Mouse (Mus musculus): Measurements from ENCODE around the gene Jak1.

The Jak1 gene

DNA sequence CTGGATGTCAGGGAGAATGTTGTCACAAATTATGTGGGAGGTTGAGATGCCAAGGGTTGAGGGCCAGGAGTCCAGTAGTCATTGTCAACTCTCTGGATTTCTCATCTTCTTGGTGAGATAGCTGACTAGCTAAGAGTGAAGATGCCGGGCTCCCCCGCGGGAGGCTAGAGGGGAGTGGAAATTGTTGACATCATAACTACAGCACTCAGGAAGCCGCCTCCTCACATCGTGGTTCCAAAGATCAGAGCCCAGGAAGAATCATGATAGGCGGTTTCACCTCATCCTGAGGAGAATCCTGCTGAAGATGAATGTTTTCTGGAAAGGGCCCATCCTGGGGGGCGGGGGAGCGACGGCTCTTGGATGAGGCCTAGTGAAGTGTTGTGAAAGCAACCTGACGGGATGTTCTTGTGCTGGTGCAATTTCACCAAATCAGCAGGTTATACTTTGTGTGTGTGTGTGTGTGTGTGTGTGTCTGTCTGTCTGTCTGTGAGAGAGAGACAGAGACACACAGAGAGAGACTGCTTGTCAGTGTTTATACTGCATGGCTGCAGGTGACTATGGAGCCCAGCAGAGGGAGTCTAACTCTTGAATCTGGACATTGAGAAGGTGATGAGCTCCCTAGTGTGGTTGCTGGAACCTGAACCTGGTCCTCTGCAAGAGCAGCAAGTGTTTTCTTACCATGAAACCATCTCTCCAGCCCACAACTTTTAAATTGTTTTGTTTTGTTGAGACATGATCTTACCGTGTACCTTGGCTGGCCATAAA is 118.0 kb downstream of the Jak1 start:
- DNase-seq (ENCODE audit: low spot score): no peak

- DNase-seq (ENCODE audit: low spot score): peak; percentile 43
Observed at GRCm38 (mm10) chr4:101146047-101146745, 118.9 kb downstream of the Jak1 start.

DNA sequence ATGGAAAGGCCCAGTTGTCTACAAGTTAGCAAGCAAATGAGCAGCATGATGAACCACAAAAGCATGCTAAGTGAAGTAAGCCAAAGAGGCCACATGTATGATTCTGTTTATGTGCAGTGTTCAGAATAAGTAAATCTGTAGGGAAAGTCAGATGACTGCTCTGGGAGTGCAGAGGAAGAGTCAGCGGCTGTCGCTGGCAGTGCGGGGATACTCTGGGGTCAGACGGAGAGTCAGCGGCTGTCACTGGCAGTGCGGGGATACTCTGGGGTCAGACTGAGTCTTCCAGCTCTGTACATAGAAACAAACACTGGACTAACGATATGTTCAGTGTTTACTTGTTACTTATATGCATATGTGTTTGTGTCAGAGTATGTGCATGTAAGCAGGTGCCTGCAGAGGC is 120.3 kb downstream of the Jak1 start:
- DNase-seq (ENCODE audit: low spot score): no peak

DNA sequence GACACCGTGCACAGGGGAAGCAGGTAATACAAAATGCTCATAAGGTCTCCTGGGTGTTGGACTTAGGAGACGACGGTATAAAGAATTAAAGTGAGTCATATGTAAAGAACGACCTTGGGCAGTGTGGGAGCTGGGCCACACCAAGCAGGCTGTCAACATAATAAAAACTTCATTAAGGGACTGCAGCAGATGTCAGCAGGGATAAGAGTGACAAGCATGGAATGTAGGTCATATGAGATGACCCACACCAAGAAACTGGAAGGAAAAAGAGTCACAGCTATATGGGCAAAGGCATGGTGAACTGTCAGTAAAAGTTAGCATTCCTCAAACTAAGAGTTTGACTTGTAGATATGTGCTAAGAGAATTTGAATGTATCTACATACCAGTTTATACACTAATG is 120.7 kb downstream of the Jak1 start:
- DNase-seq (ENCODE audit: low spot score): no peak

DNA sequence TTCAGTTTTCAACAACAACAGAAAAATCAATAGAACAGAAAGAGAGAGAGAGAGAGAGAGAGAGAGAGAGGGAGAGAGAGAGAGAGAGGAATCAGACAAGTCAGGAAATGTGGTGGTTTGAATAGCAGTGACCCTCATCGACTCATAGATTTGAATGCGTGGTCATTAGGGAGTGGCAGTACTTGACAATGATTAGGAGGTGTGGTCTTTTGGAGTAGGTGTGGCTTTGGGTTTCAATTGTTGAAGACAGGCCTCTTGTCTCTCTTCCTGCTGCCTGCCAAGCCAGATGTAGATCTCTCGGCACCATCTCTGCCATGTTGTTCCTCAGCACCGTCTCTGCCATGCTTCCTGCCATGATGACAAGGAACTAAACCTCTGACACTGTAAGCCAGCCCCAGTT is 121.2 kb downstream of the Jak1 start:
- no peak for DNase-seq (ENCODE audit: low spot score)

- DNase-seq (ENCODE audit: low spot score): no peak
Observed at GRCm38 (mm10) chr4:101141768-101142167, 123.3 kb downstream of the Jak1 start.

DNA sequence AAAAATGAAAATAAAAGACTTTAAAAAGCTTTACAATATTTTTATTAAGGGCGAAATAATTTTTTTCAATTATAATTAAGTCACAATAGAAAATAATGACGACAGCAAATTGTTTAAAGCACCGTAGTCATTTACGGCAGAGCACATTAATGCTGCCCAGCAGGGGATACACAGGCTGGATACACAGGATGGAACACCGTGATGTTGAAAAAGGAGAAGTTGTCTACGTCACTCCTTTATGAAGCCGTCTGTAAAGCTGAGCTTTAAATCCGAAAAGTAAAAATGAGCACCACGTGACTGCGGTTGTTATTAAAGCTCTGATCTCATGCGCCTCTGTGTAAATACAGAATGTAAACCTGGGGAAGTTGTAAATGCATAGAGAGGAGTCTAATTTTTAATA is 127.1 kb downstream of the Jak1 start:
- DNase-seq (ENCODE audit: low spot score): no peak

GRCm38 (mm10) chr4:101135909-101136308 is 129.2 kb downstream of the Jak1 start:
- no peak for DNase-seq (ENCODE audit: low spot score)

DNA sequence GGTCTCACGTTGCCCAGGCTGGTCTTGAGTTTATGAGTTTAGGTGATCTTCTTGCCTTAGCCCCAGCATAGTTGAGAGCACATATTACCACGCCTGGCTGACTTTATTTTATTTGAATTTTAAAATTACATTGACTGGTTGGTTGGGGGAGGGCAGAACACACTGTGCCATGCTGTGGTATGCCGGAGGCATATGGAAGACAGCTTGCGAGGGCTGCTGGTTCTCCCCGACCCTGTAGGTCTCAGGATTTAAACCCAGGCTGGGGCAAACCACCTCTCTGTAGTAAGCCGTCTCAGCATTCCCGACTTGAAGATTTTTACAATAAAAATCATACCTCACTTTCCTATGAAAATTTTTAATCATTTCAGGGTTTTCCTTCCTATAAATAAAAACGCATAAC is 130.1 kb downstream of the Jak1 start:
- no peak for DNase-seq (ENCODE audit: low spot score)

GRCm38 (mm10) chr4:101121002-101121401 is 144.1 kb downstream of the Jak1 start:
- DNase-seq (ENCODE audit: low spot score): no peak

DNA sequence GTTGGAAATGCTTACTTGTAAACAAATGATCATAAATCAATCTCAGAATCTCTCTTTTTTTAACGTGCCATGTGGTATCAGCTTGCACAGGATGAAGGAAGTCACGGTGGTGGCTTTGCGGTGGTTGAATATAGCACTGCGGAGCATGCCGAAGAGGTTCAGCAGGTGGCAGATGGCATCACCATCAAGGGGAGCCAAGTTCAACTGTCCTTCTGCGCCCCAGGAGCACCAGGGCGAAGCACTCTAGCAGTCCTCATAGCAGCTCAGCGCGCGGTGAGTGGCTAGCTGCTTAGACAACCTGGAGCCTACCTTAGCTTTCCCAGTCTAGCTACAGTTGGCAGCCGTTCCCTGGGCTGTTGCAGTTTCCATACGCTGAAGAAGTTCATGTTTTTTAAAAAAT is 158.0 kb downstream of the Jak1 start:
- DNase-seq (ENCODE audit: low spot score): no peak
